Mouse (Mus musculus) neutrophil, adult 5-6 weeks (primary cell): ENCODE measurements around the gene Hps1. TPM values are rescaled to one million over a fixed set of nuclear protein-coding genes. Genes with fewer than 3 reads are reported as not detected.

Experiments used
- ATAC-seq: fragments of 151-379, 151-347 bp; 2 replicates; pipeline ENCODE4 v1.8.0; 2017; ENCODE audit warnings: mild to moderate bottlenecking, moderate TSS enrichment; ENCODE audit not compliant: insufficient number of reproducible peaks, poor library complexity, low FRiP score, severe bottlenecking; ENCODE audit errors: extremely low read depth
- total RNA-seq: library from RNA; stranded (forward); fragments of 200-1000 nt; gene quantifications from 2 replicates; pipeline ENCODE4 v1.2.3, GENCODE M21; 2017

The Hps1 gene
- total RNA-seq, 1 experiment from 2014 or later = 24.7 TPM

GRCm38 (mm10) chr19:42725056-42725972, 54.5 kb downstream of the Hps1 start:
- ATAC-seq = no peak

GRCm38 (mm10) chr19:42723302-42723701, 56.5 kb downstream of the Hps1 start:
- ATAC-seq = no peak

- no peak for ATAC-seq
These were observed 57.3 kb downstream of the Hps1 start for GRCm38 (mm10) chr19:42722500-42722899.

GRCm38 (mm10) chr19:42718101-42718500, 61.7 kb downstream of the Hps1 start:
- ATAC-seq = no peak

- no peak for ATAC-seq
These were observed 62.1 kb downstream of the Hps1 start for GRCm38 (mm10) chr19:42717668-42718067.

- ATAC-seq = no peak
These were observed 63.3 kb downstream of the Hps1 start for GRCm38 (mm10) chr19:42716507-42716906.

DNA sequence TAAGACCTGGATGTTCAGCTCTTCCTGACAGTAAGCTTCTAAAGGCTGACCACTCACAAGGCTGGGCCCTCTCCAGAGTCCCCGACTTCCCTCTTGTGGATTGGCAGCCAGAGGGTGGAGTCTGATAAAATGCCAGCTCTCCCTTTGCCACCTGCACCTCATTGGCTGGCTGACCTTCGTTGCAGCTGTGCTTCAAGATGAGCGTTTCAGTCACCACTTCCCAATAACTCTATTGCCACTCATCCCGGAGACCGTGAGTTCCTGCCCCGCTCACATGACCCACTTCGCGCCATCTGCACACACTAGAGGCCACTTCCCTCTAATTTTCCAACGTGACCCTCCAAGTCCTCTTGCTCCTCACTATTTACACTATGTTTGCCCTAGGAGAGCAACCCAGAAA, 66.0 kb downstream of the Hps1 start:
- ATAC-seq = no peak

Other genes with a start within 250 kb of the Hps1 start
- gene Loxl4, start 167.2 kb downstream of the Hps1 start, total RNA-seq = not detected in 2 replicates
- 0.35 and 1.8 TPM in 2 replicates for gene Pyroxd2, start 27.2 kb downstream of the Hps1 start, total RNA-seq